Mouse (Mus musculus) heart, embryonic 14.5 days (tissue): ENCODE data around the gene Ehbp1l1. TPM values are rescaled to one million over a fixed set of nuclear protein-coding genes. Genes with fewer than 3 reads are reported as not detected.

Experiments used
- ATAC-seq: fragments of 200-750 bp; cut with Nextera tagmentation; 2 replicates; pipeline ENCODE4 v1.8.0; 2017; ENCODE audit warnings: low read depth, moderate TSS enrichment; ENCODE audit not compliant: insufficient number of reproducible peaks, insufficient read depth, low FRiP score
- H3K27ac ChIP-seq, 2 experiments: fragments of 200-500 bp in 1 of 2; fragments of 300-500 bp in 1 of 2; sonication (generic) in 1 of 2; replicated peaks in 1 of 2; 2 replicates each; pipeline ENCODE4 v1.5.1; 2012 to 2014; ENCODE audit warnings: low read depth in 2 of 2, low read length in 2 of 2, control low read depth in 1 of 2, mild to moderate bottlenecking in 1 of 2, mixed read lengths in 1 of 2; ENCODE audit not compliant: control insufficient read depth in 1 of 2, insufficient read depth in 1 of 2
- H3K27me3 ChIP-seq: fragments of 300-500 bp; sonication (generic); 2 replicates; pipeline ENCODE4 v1.6.1; 2014; ENCODE audit warnings: mild to moderate bottlenecking, low read length, control low read depth; ENCODE audit not compliant: control insufficient read depth, insufficient read depth
- H3K36me3 ChIP-seq: fragments of 300-500 bp; sonication (generic); 2 replicates; pipeline ENCODE4 v1.6.1; 2014; ENCODE audit warnings: mild to moderate bottlenecking, control low read depth, low read length, mixed read lengths; ENCODE audit not compliant: control insufficient read depth, insufficient read depth
- H3K4me1 ChIP-seq, 2 experiments: fragments of 200-500 bp in 1 of 2; fragments of 300-500 bp in 1 of 2; sonication (generic) in 1 of 2; 2 replicates each; pipeline ENCODE4 v1.6.1; 2012 to 2014; ENCODE audit warnings: low read length in 2 of 2, control low read depth in 1 of 2, mixed read lengths in 1 of 2; ENCODE audit not compliant: control insufficient read depth in 2 of 2, insufficient read depth in 2 of 2
- H3K4me2 ChIP-seq: fragments of 300-500 bp; sonication (generic); 2 replicates; pipeline ENCODE4 v1.6.1; 2014; ENCODE audit warnings: mild to moderate bottlenecking, low read length
- H3K4me3 ChIP-seq, 2 experiments: fragments of 200-500 bp in 1 of 2; fragments of 300-500 bp in 1 of 2; sonication (generic) in 1 of 2; 2 replicates each; pipeline ENCODE4 v1.5.1; 2012 to 2014; ENCODE audit warnings: low read length in 2 of 2, mild to moderate bottlenecking in 2 of 2, control low read depth in 1 of 2, low read depth in 1 of 2, moderate library complexity in 1 of 2; ENCODE audit not compliant: control insufficient read depth in 1 of 2, insufficient read depth in 1 of 2
- H3K9ac ChIP-seq: fragments of 300-500 bp; sonication (generic); 2 replicates; pipeline ENCODE4 v1.6.1; 2014; ENCODE audit warnings: mild to moderate bottlenecking, low read length
- H3K9me3 ChIP-seq: fragments of 300-500 bp; sonication (generic); 2 replicates; pipeline ENCODE4 v1.6.1; 2016; ENCODE audit warnings: low read length, control low read depth; ENCODE audit not compliant: control insufficient read depth
- WGBS: fragments of 180-500 bp; shearing (Covaris S2); extraction: QIAGEN DNeasy Blood & Tissue Kit; methylation state at CpG from one replicate; pipeline ENCODE4 v1.1.7; 2014; 5-methylcytosine and 5-hydroxymethylcytosine counted together
- microRNA-seq: library from miRNA; unstranded; fragments of <30 nt; microRNA quantifications from one replicate; pipeline ENCODE4, GENCODE M21; 2016
- polyA plus RNA-seq: library from polyadenylated mRNA; unstranded; fragments of >200 nt; fragmentation: Nextera tagmentation; extraction: Ambion mirVana; gene quantifications from 2 replicates; pipeline ENCODE4 v1.2.1, GENCODE M21; 2014

Gene Ehbp1l1
- polyA plus RNA-seq, 1 experiment from 2014 or later = 66.5 TPM

GRCm38 (mm10) chr19:5662981-5663913, 62.9 kb downstream of the Ehbp1l1 start, which contains the start of gene Sipa1:
Gene Sipa1 (minus strand): TSS chr19:5663707.
- peak within 1 kb of the TSS; percentile 72 for H3K9ac ChIP-seq
- H3K4me1 ChIP-seq = peaks cover 10 to 23% of the 10 kb centered on the region in 2 experiments
- peak; percentile 92 for ATAC-seq
- no peaks in the 10 kb centered on the region for H3K27me3 ChIP-seq
- 3% methylated on average over 32 of the region's 32 CpGs for whole genome bisulfite sequencing
- H3K4me3 ChIP-seq = peak within 1 kb of the TSS; percentile 60 to 78
- no peaks in the 10 kb centered on the region for H3K9me3 ChIP-seq
- peak within 1 kb of the TSS; percentile 73 for H3K4me2 ChIP-seq
- peaks cover 50% of the 10 kb centered on the region for H3K36me3 ChIP-seq
- H3K27ac ChIP-seq = peak within 1 kb of the TSS; percentile 87 to 88

- 68% methylated on average over 8 of the region's 8 CpGs for WGBS
- H3K4me3 ChIP-seq = peak overlapping the region; percentile 60 to 78
- peak overlapping the region; percentile 72 for H3K9ac ChIP-seq
- H3K27ac ChIP-seq = peak overlapping the region; percentile 87 to 88
- ATAC-seq = no peak
- peaks cover 49% of the 10 kb centered on the region for H3K36me3 ChIP-seq
- peak overlapping the region; percentile 73 for H3K4me2 ChIP-seq
- no peaks in the 10 kb centered on the region for H3K9me3 ChIP-seq
- H3K27me3 ChIP-seq = no peaks in the 10 kb centered on the region
- peaks cover 10 to 23% of the 10 kb centered on the region in 2 experiments for H3K4me1 ChIP-seq
Measured at GRCm38 (mm10) chr19:5662310-5662709, 63.8 kb downstream of the Ehbp1l1 start.

- Histone ChIP-seq H3K4me1 (peaks cover 10 to 23% of the 10 kb centered on the region in 2 experiments), H3K27me3 (no peaks in the 10 kb centered on the region), H3K4me3 (peak overlapping the region; percentile 12 to 24), H3K4me2 (peak overlapping the region; percentile 73), H3K9me3 (no peaks in the 10 kb centered on the region), H3K36me3 (peaks cover 47% of the 10 kb centered on the region), H3K27ac (peak overlapping the region; percentile 52 to 88), H3K9ac (peak overlapping the region; percentile 34; the same call in 1 of the 2 replicates)
- no peak for ATAC-seq
- 58% methylated on average over 16 of the region's 16 CpGs for WGBS
Measured at GRCm38 (mm10) chr19:5660942-5661751, 65.0 kb downstream of the Ehbp1l1 start.

Small RNA genes lying within 50 kb of the gene (microRNA-seq; reads per million reads assigned to microRNA genes)
- 0.84 reads per million for gene Mir6987

Other genes starting within 250 kb of the Ehbp1l1 start
- gene Mus81, start 237.9 kb downstream of the Ehbp1l1 start, polyA plus RNA-seq = 36.6 and 37.5 TPM in 2 replicates
- gene Cfl1, start 235.9 kb downstream of the Ehbp1l1 start, polyA plus RNA-seq = 1,876 and 1,886 TPM in 2 replicates
- gene 1700020D05Rik, start 222.5 kb downstream of the Ehbp1l1 start, polyA plus RNA-seq = 0.20 TPM in 2 replicates
- gene Snx32, start 215.8 kb downstream of the Ehbp1l1 start, polyA plus RNA-seq = 16.5 and 17.9 TPM in 2 replicates
- gene Ovol1, start 165.7 kb downstream of the Ehbp1l1 start, polyA plus RNA-seq = 0.09 TPM in 1 of 2 replicates, not detected in the other
- 2.5 and 3.0 TPM in 2 replicates for gene Ap5b1, start 158.3 kb downstream of the Ehbp1l1 start, polyA plus RNA-seq
- 68.8 and 78.5 TPM in 2 replicates for gene Rnaseh2c, start 124.4 kb downstream of the Ehbp1l1 start, polyA plus RNA-seq
- 19.7 and 20.0 TPM in 2 replicates for gene Kat5, start 116.1 kb downstream of the Ehbp1l1 start, polyA plus RNA-seq
- 35.1 and 36.9 TPM in 2 replicates for gene Rela, start 88.8 kb downstream of the Ehbp1l1 start, polyA plus RNA-seq
- gene Sipa1, start 62.6 kb downstream of the Ehbp1l1 start, polyA plus RNA-seq = 16.7 and 17.2 TPM in 2 replicates
- 16.7 and 22.4 TPM in 2 replicates for gene Map3k11, start 37.6 kb downstream of the Ehbp1l1 start, polyA plus RNA-seq
- gene Pcnx3, start 37.4 kb downstream of the Ehbp1l1 start, polyA plus RNA-seq = 15.3 and 17.3 TPM in 2 replicates
- 0.26 and 0.27 TPM in 2 replicates for gene Kcnk7, start 21.9 kb downstream of the Ehbp1l1 start, polyA plus RNA-seq
- 86.1 and 89.5 TPM in 2 replicates for gene Fam89b, start 3.3 kb upstream of the Ehbp1l1 start, polyA plus RNA-seq
- 35.7 and 39.0 TPM in 2 replicates for gene Ltbp3, start 14.6 kb upstream of the Ehbp1l1 start, polyA plus RNA-seq
- gene Scyl1, start 45.1 kb upstream of the Ehbp1l1 start, polyA plus RNA-seq = 56.9 and 62.3 TPM in 2 replicates
- 18.5 and 19.2 TPM in 2 replicates for gene Frmd8, start 149.0 kb upstream of the Ehbp1l1 start, polyA plus RNA-seq
- gene Slc25a45, start 151.5 kb upstream of the Ehbp1l1 start, polyA plus RNA-seq = 1.7 and 2.8 TPM in 2 replicates
- 1.1 and 1.8 TPM in 2 replicates for gene Tigd3, start 167.8 kb upstream of the Ehbp1l1 start, polyA plus RNA-seq
- 85.8 and 86.9 TPM in 2 replicates for gene Dpf2, start 186.7 kb upstream of the Ehbp1l1 start, polyA plus RNA-seq
- 9.1 and 9.7 TPM in 2 replicates for gene Cdc42ep2, start 198.5 kb upstream of the Ehbp1l1 start, polyA plus RNA-seq
- 42.7 and 45.1 TPM in 2 replicates for gene Pola2, start 237.9 kb upstream of the Ehbp1l1 start, polyA plus RNA-seq